Mouse (Mus musculus) E14TG2a.4 (cell line): Measurements from ENCODE around the gene Ltf.

Experiments used
- H3K27me3 ChIP-seq: 2 replicates; pipeline ENCODE4 v1.6.1; 2014; ENCODE audit warnings: low read length, control low read depth; ENCODE audit not compliant: insufficient read depth
- H3K36me3 ChIP-seq: 2 replicates; pipeline ENCODE4 v1.6.1; 2014; ENCODE audit warnings: low read length, control low read depth; ENCODE audit not compliant: insufficient read depth
- H3K4me1 ChIP-seq: replicated peaks from 2 replicates; pipeline ENCODE4 v1.6.1; 2014; ENCODE audit warnings: low read depth, low read length, control low read depth
- H3K4me3 ChIP-seq: replicated peaks from 2 replicates; pipeline ENCODE4 v1.5.1; 2014; ENCODE audit warnings: mild to moderate bottlenecking, low read length
- H3K9me3 ChIP-seq: 2 replicates; pipeline ENCODE4 v1.6.1; 2014; ENCODE audit warnings: low read length, control low read depth
- CTCF ChIP-seq: conservative IDR thresholded peaks from 2 replicates; pipeline ENCODE4 v1.5.1; 2014; ENCODE audit warnings: low read length
- NANOG ChIP-seq: IDR thresholded peaks from 2 replicates; pipeline ENCODE4 v1.6.1; 2014; ENCODE audit warnings: borderline replicate concordance, low read length, mixed read lengths
- POU5F1 ChIP-seq: IDR thresholded peaks from 2 replicates; pipeline ENCODE4 v1.6.1; 2014; ENCODE audit warnings: low read length, borderline replicate concordance

Ltf gene

DNA sequence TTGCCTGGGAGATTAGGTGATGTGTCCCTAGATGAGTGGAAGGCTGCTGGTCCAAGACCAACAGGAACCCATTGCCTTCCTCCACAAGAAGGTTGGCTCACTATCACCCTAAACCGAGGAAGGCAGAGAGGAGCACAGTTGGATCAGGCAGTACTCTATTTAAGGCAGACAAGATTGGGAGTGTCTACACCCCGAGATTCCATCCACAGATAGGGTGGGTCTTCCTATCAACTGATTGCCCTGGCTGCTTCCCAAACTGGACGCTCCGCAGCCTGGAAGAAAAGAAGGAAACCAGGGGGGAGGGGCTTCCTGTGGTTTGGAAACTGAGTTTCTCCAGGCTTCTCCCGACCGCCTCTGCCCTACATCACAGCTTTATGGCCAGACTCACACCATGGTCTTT is 28.9 kb upstream of the Ltf start, which contains the start of gene Rtp3:
Gene Rtp3, minus strand, starts transcription at position 380 of the 400 bp plus-strand sequence.
- H3K4me3 ChIP-seq: peak within 1 kb of the TSS; percentile 2; the same call in 1 of the 2 replicates

DNA sequence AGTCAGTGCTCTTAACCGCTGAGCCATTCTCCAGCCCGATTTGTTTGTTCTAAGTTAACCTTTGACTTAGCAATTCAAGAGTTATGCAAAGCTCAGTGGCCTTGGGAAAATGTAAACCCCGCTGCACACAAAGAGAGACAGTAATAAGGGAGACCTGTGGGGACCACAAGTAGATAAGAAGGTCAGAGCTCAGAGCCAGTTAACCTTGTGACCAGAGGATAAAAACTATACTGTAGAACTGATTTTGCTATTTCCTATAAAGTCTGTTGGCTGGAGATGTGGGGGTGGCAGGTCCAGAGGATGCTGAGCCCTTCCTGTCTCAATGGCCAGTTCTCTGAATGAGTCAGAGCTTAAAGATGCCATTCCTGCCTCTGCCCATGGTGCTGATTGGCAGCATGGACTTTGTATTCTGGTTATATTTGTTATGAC is 25.8 kb upstream of the Ltf start:
- Histone ChIP-seq H3K36me3 (no peaks in the 10 kb centered on the region), H3K4me3 (no peak overlapping the region), H3K27me3 (no peaks in the 10 kb centered on the region), H3K9me3 (no peaks in the 10 kb centered on the region), H3K4me1 (peaks cover 55% of the 10 kb centered on the region)
- no peak for TF ChIP-seq NANOG
- no peak for TF ChIP-seq POU5F1
- TF ChIP-seq CTCF: no peak

More for the DNA sequence above, 28.9 kb upstream of the Ltf start, which contains the start of gene Rtp3:
- H3K4me1 ChIP-seq: peaks cover 55% of the 10 kb centered on the region
- no peak for TF ChIP-seq POU5F1
- TF ChIP-seq CTCF: no peak
- TF ChIP-seq NANOG: no peak
- H3K9me3 ChIP-seq: no peaks in the 10 kb centered on the region
- no peaks in the 10 kb centered on the region for H3K27me3 ChIP-seq
- no peaks in the 10 kb centered on the region; the same call in 1 of the 2 replicates for H3K36me3 ChIP-seq

DNA sequence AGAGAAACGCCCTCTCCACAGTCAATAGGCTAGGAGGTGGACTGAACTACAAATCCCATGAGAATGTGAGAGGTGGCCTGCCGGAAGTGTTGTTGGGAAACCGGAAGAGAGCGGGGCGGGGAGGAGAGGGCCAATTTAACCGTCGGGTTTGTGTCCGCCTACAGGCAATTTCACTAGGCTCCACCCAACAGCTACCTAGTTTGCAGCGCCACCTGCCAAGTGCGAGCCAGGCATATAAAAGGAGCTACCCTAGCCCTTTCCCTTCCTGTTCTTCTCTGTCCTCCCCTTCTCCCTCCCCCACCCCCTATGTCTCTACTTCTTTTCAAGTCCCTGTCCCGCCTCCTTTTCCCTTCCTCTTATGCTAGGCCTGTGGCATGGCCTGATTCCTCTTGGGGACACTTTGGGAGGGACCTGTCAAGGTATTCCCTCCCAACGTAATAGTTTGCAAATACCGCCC is 24.3 kb upstream of the Ltf start:
- no peaks in the 10 kb centered on the region for H3K36me3 ChIP-seq
- H3K27me3 ChIP-seq: no peaks in the 10 kb centered on the region
- H3K4me1 ChIP-seq: peaks cover 43% of the 10 kb centered on the region
- no peaks in the 10 kb centered on the region for H3K9me3 ChIP-seq
- H3K4me3 ChIP-seq: peak overlapping the region; percentile 69
- TF ChIP-seq CTCF: no peak
- no peak for TF ChIP-seq NANOG
- TF ChIP-seq POU5F1: no peak

DNA sequence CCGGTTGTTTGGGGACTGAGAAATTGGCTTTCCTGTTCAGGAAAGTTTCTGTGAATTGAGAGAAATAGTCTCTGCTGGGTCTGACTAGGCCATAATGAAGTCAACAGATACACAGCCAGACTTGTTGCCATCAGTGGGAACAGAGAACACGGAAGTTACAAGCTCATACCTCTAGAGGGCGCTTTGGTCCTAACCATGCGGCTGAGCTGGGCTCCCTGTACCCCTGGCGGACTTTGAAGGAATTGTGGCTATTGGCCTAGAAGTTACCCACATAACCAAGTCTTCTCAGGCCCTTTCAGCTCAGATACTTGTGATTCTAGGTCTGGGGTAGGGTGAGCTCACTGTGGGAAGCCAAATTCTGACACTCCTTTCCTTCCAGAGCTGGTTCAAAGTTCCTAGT is 21.8 kb upstream of the Ltf start:
- TF ChIP-seq CTCF (peak; percentile 99), POU5F1 (no peak), NANOG (no peak)
- Histone ChIP-seq H3K36me3 (no peaks in the 10 kb centered on the region), H3K4me1 (peaks cover 40% of the 10 kb centered on the region), H3K27me3 (no peaks in the 10 kb centered on the region), H3K4me3 (no peak overlapping the region), H3K9me3 (no peaks in the 10 kb centered on the region)

DNA sequence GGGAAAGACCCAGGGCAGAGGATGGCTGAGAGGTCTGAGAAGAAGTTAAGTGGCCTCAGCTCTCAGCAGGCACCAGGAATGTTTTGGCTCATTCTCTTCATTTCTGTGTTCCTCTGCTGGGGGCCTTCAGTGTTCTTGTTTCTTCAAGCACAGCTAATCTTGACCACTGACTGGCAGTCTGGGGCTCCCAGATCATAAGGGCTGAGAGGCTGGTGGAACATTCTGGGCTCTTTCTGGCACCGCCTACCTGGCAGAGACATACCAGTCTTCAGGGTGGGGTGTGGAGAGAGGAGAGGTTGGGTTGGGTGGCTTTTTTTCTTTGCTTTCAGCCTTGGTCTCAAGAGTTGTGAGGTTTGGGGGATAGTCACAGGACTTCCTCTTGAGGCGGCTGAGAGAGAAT is 20.0 kb upstream of the Ltf start:
- no peaks in the 10 kb centered on the region for H3K9me3 ChIP-seq
- no peak for TF ChIP-seq NANOG
- no peak for TF ChIP-seq CTCF
- TF ChIP-seq POU5F1: no peak
- no peaks in the 10 kb centered on the region for H3K27me3 ChIP-seq
- no peak overlapping the region for H3K4me3 ChIP-seq
- H3K4me1 ChIP-seq: peaks cover 35% of the 10 kb centered on the region
- no peaks in the 10 kb centered on the region for H3K36me3 ChIP-seq

DNA sequence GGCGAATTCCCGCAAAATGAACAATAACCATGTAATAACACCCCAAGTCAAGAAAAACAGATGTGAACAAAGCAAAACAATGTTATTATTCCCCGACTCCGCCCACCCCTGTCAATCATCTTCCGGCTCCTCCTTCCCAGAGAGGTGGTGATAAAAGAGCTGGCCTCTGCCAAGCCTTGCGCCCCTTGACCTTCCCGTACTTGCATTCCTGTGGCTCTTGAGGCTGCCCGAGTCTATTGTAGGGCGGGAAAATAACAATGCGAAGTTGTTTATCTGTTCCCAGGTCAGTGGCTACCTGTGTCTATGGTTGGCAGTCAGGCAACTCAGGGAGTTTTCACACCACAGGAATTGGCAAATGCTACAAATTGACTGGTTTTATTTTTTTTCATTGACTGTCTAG is 19.2 kb upstream of the Ltf start:
- H3K9me3 ChIP-seq: 0 out of 2 replicates have a peak, but pooled peaks cover 2% of the 10 kb centered on the region
- no peaks in the 10 kb centered on the region for H3K27me3 ChIP-seq
- H3K4me1 ChIP-seq: peaks cover 31% of the 10 kb centered on the region
- H3K4me3 ChIP-seq: no peak overlapping the region
- TF ChIP-seq CTCF (no peak), NANOG (no peak), POU5F1 (no peak)
- no peaks in the 10 kb centered on the region for H3K36me3 ChIP-seq

DNA sequence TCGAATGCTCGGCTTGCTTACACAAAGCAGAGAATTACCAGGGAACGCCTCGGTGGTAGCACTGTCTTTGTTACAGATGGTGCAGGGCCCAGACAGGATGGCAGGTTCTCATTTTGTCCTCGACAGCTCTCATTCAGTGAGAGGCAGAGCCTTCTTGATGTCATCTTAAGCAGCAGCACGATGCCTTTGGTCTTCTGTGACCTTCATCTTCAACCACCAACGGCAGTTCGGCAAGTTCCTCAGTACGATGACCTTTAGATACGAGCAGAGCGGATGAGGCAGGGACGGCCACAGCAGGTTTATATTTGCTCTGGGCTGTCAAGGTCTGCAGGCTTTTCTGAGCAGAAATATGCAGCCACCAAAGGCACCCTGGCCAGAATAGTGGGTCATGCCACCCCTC is 17.4 kb upstream of the Ltf start:
- Histone ChIP-seq H3K36me3 (no peaks in the 10 kb centered on the region), H3K9me3 (peaks cover 8% of the 10 kb centered on the region; the same call in 1 of the 2 replicates), H3K4me1 (peaks cover 22% of the 10 kb centered on the region), H3K27me3 (no peaks in the 10 kb centered on the region), H3K4me3 (no peak overlapping the region)
- TF ChIP-seq POU5F1 (no peak), CTCF (no peak), NANOG (no peak)

DNA sequence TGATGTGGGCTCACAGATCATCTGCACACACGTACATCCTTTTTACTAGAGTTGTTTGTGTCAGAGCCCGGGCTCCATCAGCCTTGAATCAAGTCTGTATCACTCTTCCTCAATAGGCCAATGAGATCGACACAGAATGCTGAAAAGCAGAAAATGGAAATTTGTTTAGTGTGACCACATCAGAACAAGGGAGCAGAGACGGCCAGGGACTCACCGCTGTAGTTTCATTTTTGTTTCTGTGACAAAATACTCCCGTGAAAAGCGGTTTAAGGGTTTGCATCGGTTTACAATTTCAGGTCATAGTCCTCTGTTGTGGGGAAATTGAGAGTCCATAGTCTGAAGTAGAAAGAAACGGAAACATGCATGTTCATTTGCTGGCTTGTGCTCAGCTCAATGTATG is 15.8 kb upstream of the Ltf start:
- Histone ChIP-seq H3K36me3 (no peaks in the 10 kb centered on the region), H3K4me3 (no peak overlapping the region), H3K27me3 (no peaks in the 10 kb centered on the region), H3K9me3 (peaks cover 8% of the 10 kb centered on the region; the same call in 1 of the 2 replicates), H3K4me1 (peaks cover 10% of the 10 kb centered on the region)
- TF ChIP-seq NANOG (no peak), POU5F1 (no peak), CTCF (no peak)

DNA sequence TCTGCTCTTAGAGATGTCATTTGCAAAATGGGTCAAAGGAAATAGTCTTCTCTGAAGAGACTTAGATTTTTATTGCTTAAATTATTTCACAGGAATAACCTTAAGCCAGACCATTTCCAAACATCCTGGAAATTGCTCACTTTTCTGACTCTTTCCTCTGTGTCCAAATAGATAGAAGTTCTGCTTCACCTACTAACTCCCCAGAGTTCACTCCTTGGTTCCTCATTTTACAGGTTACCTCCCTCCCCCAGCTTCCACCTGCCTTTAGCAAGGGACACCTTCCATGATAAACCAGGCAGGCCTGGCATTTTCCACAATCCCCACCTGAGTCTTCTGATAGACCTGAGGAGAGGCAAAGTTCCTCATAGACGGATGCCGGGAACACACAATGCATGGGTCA is 12.5 kb upstream of the Ltf start:
- no peaks in the 10 kb centered on the region for H3K36me3 ChIP-seq
- no peaks in the 10 kb centered on the region for H3K27me3 ChIP-seq
- peaks cover 8% of the 10 kb centered on the region; the same call in 1 of the 2 replicates for H3K9me3 ChIP-seq
- no peak overlapping the region for H3K4me3 ChIP-seq
- TF ChIP-seq NANOG (no peak), POU5F1 (no peak), CTCF (no peak)
- peaks cover 22% of the 10 kb centered on the region for H3K4me1 ChIP-seq
